Mouse (Mus musculus): ENCODE measurements around the gene Uvssa. TPM values are rescaled to one million over a fixed set of nuclear protein-coding genes. Genes with fewer than 3 reads are reported as not detected.

Gene Uvssa
- polyA plus RNA-seq, 1 experiment from 2014 or later, result 4.0 TPM

DNA sequence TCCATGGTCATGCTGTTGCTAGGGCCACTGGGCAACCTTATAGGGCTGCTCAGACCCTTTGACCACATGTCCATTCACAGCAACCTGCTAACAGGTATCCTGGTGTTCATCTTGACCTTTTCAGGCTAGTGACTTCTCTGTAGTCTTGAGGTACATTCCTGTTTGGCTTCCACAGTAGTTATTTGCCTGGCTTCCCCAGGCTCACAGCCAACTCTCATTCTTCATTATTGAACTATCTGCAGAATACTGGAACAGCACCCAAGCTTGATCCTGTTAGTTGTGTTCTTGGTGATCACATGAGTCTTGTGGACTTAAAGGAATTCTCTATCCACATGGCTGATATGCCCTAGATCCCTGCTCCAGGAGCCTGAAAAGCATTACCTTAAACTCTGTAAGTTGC, 34.8 kb upstream of the Uvssa start:
- H3K27ac ChIP-seq (ENCODE audit: low read depth, low read length), result no peak overlapping the region

GRCm38 (mm10) chr5:33344070-33344469, 34.3 kb upstream of the Uvssa start:
- Histone ChIP-seq H3K4me1 (ENCODE audit: control insufficient read depth, insufficient read depth, low read length) (peaks cover 10% of the 10 kb centered on the region), H3K4me2 (no peak overlapping the region)
- no peak for ATAC-seq (replicated peaks; ENCODE audit: insufficient number of reproducible peaks, low FRiP score, low TSS enrichment)

More for the DNA sequence above, 34.8 kb upstream of the Uvssa start:
- Histone ChIP-seq H3K4me1 (ENCODE audit: control insufficient read depth, insufficient read depth, low read length) (peaks cover 10% of the 10 kb centered on the region), H3K4me3 (ENCODE audit: low read depth, low read length) (no peak overlapping the region), H3K36me3 (ENCODE audit: control insufficient read depth, insufficient read depth, low read length) (no peaks in the 10 kb centered on the region), H3K9me3 (replicated peaks; ENCODE audit: control insufficient read depth, low read length) (no peaks in the 10 kb centered on the region), H3K4me2 (no peak overlapping the region), H3K9ac (ENCODE audit: low read depth, low read length) (no peak overlapping the region), H3K27me3 (ENCODE audit: control insufficient read depth, insufficient read depth, low read length) (no peaks in the 10 kb centered on the region)
- ATAC-seq (replicated peaks; ENCODE audit: insufficient number of reproducible peaks, low FRiP score, low TSS enrichment), result no peak

GRCm38 (mm10) chr5:33347620-33348019, 30.7 kb upstream of the Uvssa start:
- peaks cover 15% of the 10 kb centered on the region for H3K4me1 ChIP-seq (ENCODE audit: control insufficient read depth, insufficient read depth, low read length)
- no peaks in the 10 kb centered on the region for H3K27me3 ChIP-seq (ENCODE audit: control insufficient read depth, insufficient read depth, low read length)
- no peak for ATAC-seq (replicated peaks; ENCODE audit: insufficient number of reproducible peaks, low FRiP score, low TSS enrichment)
- H3K27ac ChIP-seq (ENCODE audit: low read depth, low read length), result no peak overlapping the region
- WGBS (ENCODE audit: insufficient replicate concordance), result 57% methylated on average over 3 of the region's 3 CpGs
- no peaks in the 10 kb centered on the region for H3K9me3 ChIP-seq (replicated peaks; ENCODE audit: control insufficient read depth, low read length)
- H3K36me3 ChIP-seq (ENCODE audit: control insufficient read depth, insufficient read depth, low read length), result no peaks in the 10 kb centered on the region
- H3K4me3 ChIP-seq (ENCODE audit: low read depth, low read length), result no peak overlapping the region
- H3K4me2 ChIP-seq, result no peak overlapping the region
- no peak overlapping the region for H3K9ac ChIP-seq (ENCODE audit: low read depth, low read length)

More at GRCm38 (mm10) chr5:33344070-33344469, 34.3 kb upstream of the Uvssa start:
- Histone ChIP-seq H3K9ac (ENCODE audit: low read depth, low read length) (no peak overlapping the region), H3K4me3 (ENCODE audit: low read depth, low read length) (no peak overlapping the region), H3K36me3 (ENCODE audit: control insufficient read depth, insufficient read depth, low read length) (no peaks in the 10 kb centered on the region), H3K27me3 (ENCODE audit: control insufficient read depth, insufficient read depth, low read length) (no peaks in the 10 kb centered on the region), H3K9me3 (replicated peaks; ENCODE audit: control insufficient read depth, low read length) (no peaks in the 10 kb centered on the region), H3K27ac (ENCODE audit: low read depth, low read length) (no peak overlapping the region)
- 71% methylated on average over 3 of the region's 3 CpGs for WGBS (ENCODE audit: insufficient replicate concordance)

DNA sequence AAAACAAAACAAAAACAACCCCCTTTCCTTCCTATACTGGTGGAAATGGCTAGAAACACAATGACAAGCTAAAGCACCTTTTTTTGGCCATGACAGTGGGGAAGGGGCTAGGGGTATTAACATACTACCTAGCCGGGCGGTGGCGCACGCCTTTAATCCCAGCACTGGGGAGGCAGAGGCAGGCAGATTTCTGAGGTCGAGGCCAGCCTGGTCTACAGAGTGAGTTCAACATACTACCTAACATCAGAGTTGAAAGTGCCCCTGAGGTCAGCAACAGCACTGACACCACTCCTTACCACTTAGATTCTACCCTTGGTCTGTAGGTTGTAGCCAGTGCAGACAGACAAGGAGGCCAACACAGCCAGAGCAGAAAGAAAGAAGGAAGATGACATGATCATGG, 29.1 kb upstream of the Uvssa start:
- H3K36me3 ChIP-seq (ENCODE audit: control insufficient read depth, insufficient read depth, low read length), result no peaks in the 10 kb centered on the region
- no peak overlapping the region for H3K27ac ChIP-seq (ENCODE audit: low read depth, low read length)
- H3K4me2 ChIP-seq, result no peak overlapping the region
- H3K9ac ChIP-seq (ENCODE audit: low read depth, low read length), result no peak overlapping the region
- H3K9me3 ChIP-seq (replicated peaks; ENCODE audit: control insufficient read depth, low read length), result no peaks in the 10 kb centered on the region
- ATAC-seq (replicated peaks; ENCODE audit: insufficient number of reproducible peaks, low FRiP score, low TSS enrichment), result no peak
- H3K4me3 ChIP-seq (ENCODE audit: low read depth, low read length), result no peak overlapping the region
- no peaks in the 10 kb centered on the region for H3K27me3 ChIP-seq (ENCODE audit: control insufficient read depth, insufficient read depth, low read length)
- 95% methylated on average over 5 of the region's 5 CpGs for WGBS (ENCODE audit: insufficient replicate concordance)
- H3K4me1 ChIP-seq (ENCODE audit: control insufficient read depth, insufficient read depth, low read length), result peaks cover 13% of the 10 kb centered on the region

GRCm38 (mm10) chr5:33349706-33350105, 28.6 kb upstream of the Uvssa start:
- no peak overlapping the region for H3K27ac ChIP-seq (ENCODE audit: low read depth, low read length)
- no peak for ATAC-seq (replicated peaks; ENCODE audit: insufficient number of reproducible peaks, low FRiP score, low TSS enrichment)
- whole genome bisulfite sequencing (ENCODE audit: insufficient replicate concordance), result 73% methylated on average over 4 of the region's 4 CpGs
- no peak overlapping the region for H3K4me3 ChIP-seq (ENCODE audit: low read depth, low read length)
- no peak overlapping the region for H3K4me2 ChIP-seq
- H3K27me3 ChIP-seq (ENCODE audit: control insufficient read depth, insufficient read depth, low read length), result no peaks in the 10 kb centered on the region
- H3K4me1 ChIP-seq (ENCODE audit: control insufficient read depth, insufficient read depth, low read length), result peaks cover 9% of the 10 kb centered on the region
- H3K9ac ChIP-seq (ENCODE audit: low read depth, low read length), result no peak overlapping the region
- no peaks in the 10 kb centered on the region for H3K36me3 ChIP-seq (ENCODE audit: control insufficient read depth, insufficient read depth, low read length)
- no peaks in the 10 kb centered on the region for H3K9me3 ChIP-seq (replicated peaks; ENCODE audit: control insufficient read depth, low read length)

DNA sequence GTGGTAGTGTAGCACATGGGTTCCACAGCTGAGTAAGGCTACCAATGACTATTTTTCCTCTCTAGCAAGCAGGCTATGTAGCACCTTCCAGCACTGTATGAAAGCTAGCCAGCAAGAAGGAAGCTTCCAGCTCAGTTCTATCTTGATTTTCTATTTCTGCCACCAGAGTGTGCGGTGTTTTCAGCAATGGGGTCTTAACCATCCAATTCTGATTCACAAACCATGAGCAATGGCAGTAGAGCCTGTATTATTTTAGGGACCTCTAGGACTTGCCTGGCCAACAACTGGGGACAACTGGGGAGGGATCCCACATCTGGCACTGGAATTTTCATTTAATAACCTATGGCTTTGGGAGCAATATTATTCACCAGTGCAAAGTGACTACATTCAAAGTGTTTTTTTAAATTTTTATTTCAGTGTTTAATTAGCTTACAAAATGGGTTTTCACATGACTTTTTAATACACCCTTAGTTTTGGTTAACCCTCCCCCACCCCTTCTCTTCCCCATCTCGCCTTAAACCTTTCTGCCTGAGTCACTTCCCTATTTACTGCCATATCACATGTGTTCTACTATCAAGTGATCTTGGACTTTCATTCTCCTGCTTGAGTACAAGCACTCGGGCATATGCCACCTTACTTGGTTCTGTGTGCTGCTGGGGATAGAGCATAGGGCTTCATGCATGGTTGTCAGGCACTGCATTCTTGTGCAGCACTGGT, 26.6 kb upstream of the Uvssa start:
- no peaks in the 10 kb centered on the region for H3K36me3 ChIP-seq (ENCODE audit: control insufficient read depth, insufficient read depth, low read length)
- no peak overlapping the region for H3K4me2 ChIP-seq
- no peaks in the 10 kb centered on the region for H3K9me3 ChIP-seq (replicated peaks; ENCODE audit: control insufficient read depth, low read length)
- ATAC-seq (replicated peaks; ENCODE audit: insufficient number of reproducible peaks, low FRiP score, low TSS enrichment), result no peak
- WGBS (ENCODE audit: insufficient replicate concordance), result 70% methylated on average over 3 of the region's 3 CpGs
- H3K27me3 ChIP-seq (ENCODE audit: control insufficient read depth, insufficient read depth, low read length), result no peaks in the 10 kb centered on the region
- H3K4me3 ChIP-seq (ENCODE audit: low read depth, low read length), result no peak overlapping the region
- H3K27ac ChIP-seq (ENCODE audit: low read depth, low read length), result no peak overlapping the region
- no peak overlapping the region; the same call in 1 of the 2 replicates for H3K9ac ChIP-seq (ENCODE audit: low read depth, low read length)
- H3K4me1 ChIP-seq (ENCODE audit: control insufficient read depth, insufficient read depth, low read length), result peaks cover 10% of the 10 kb centered on the region

DNA sequence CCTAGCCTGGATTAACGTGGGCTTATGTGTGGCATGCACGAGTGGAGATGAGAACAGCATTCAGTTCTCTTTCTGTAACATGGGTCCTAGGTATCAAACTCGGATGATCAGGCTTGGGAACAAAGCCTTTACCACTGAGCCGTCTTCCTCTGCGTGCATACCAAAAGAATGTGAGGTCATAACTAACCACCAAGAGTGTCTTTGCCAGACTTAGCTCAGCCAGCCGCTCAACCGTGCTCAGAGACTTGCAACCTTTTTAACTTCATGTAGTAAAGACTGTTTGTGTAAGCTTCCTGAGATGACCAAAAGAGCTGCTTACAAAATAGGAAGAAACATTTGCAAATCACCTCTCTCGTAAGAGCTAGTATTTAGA, 26.1 kb upstream of the Uvssa start:
- H3K27me3 ChIP-seq (ENCODE audit: control insufficient read depth, insufficient read depth, low read length), result no peaks in the 10 kb centered on the region
- ATAC-seq (replicated peaks; ENCODE audit: insufficient number of reproducible peaks, low FRiP score, low TSS enrichment), result no peak
- no peak overlapping the region for H3K27ac ChIP-seq (ENCODE audit: low read depth, low read length)
- H3K9ac ChIP-seq (ENCODE audit: low read depth, low read length), result no peak overlapping the region
- H3K36me3 ChIP-seq (ENCODE audit: control insufficient read depth, insufficient read depth, low read length), result no peaks in the 10 kb centered on the region
- 78% methylated on average over 8 of the region's 8 CpGs for WGBS (ENCODE audit: insufficient replicate concordance)
- H3K4me3 ChIP-seq (ENCODE audit: low read depth, low read length), result no peak overlapping the region
- no peaks in the 10 kb centered on the region for H3K9me3 ChIP-seq (replicated peaks; ENCODE audit: control insufficient read depth, low read length)
- no peak overlapping the region for H3K4me2 ChIP-seq
- H3K4me1 ChIP-seq (ENCODE audit: control insufficient read depth, insufficient read depth, low read length), result peaks cover 12% of the 10 kb centered on the region

DNA sequence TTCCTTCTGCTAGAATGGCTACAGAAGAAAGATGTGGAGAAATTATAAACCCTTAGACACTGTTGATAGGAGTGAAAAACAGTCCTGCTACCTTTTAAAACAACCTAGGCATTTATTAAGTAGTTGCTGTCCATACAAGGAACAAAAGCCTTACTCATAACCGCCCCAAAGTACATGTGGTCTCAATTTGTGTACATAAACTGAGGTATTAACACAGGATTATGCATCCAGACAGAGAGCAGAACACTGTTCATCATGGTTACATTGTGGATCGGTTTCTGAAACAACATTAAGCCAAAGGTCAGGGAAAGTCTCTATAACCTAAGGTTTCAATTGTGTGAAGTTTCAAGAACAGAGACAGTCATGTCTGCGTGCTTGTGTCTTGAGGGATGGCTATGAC, 25.3 kb upstream of the Uvssa start:
- Histone ChIP-seq H3K36me3 (ENCODE audit: control insufficient read depth, insufficient read depth, low read length) (no peaks in the 10 kb centered on the region), H3K4me1 (ENCODE audit: control insufficient read depth, insufficient read depth, low read length) (peaks cover 9% of the 10 kb centered on the region; the same call in 1 of the 2 replicates), H3K4me2 (no peak overlapping the region), H3K27ac (ENCODE audit: low read depth, low read length) (no peak overlapping the region), H3K27me3 (ENCODE audit: control insufficient read depth, insufficient read depth, low read length) (no peaks in the 10 kb centered on the region), H3K4me3 (ENCODE audit: low read depth, low read length) (no peak overlapping the region), H3K9ac (ENCODE audit: low read depth, low read length) (no peak overlapping the region), H3K9me3 (replicated peaks; ENCODE audit: control insufficient read depth, low read length) (no peaks in the 10 kb centered on the region)
- no peak for ATAC-seq (replicated peaks; ENCODE audit: insufficient number of reproducible peaks, low FRiP score, low TSS enrichment)
- 82% methylated on average over 3 of the region's 3 CpGs for WGBS (ENCODE audit: insufficient replicate concordance)

- 85% methylated on average over 1 of the region's 1 CpGs for WGBS (ENCODE audit: insufficient replicate concordance)
- no peak for ATAC-seq (replicated peaks; ENCODE audit: insufficient number of reproducible peaks, low FRiP score, low TSS enrichment)
- H3K27ac ChIP-seq (ENCODE audit: low read depth, low read length), result no peak overlapping the region
- no peak overlapping the region for H3K9ac ChIP-seq (ENCODE audit: low read depth, low read length)
- no peaks in the 10 kb centered on the region for H3K27me3 ChIP-seq (ENCODE audit: control insufficient read depth, insufficient read depth, low read length)
- H3K4me2 ChIP-seq, result no peak overlapping the region
- no peaks in the 10 kb centered on the region for H3K9me3 ChIP-seq (replicated peaks; ENCODE audit: control insufficient read depth, low read length)
- peaks cover 7% of the 10 kb centered on the region; the same call in 1 of the 2 replicates for H3K4me1 ChIP-seq (ENCODE audit: control insufficient read depth, insufficient read depth, low read length)
- no peak overlapping the region for H3K4me3 ChIP-seq (ENCODE audit: low read depth, low read length)
- H3K36me3 ChIP-seq (ENCODE audit: control insufficient read depth, insufficient read depth, low read length), result peaks cover 17% of the 10 kb centered on the region; the same call in 1 of the 2 replicates
Measured at GRCm38 (mm10) chr5:33357494-33357893, 20.9 kb upstream of the Uvssa start.
